In the genomic region with DNA sequence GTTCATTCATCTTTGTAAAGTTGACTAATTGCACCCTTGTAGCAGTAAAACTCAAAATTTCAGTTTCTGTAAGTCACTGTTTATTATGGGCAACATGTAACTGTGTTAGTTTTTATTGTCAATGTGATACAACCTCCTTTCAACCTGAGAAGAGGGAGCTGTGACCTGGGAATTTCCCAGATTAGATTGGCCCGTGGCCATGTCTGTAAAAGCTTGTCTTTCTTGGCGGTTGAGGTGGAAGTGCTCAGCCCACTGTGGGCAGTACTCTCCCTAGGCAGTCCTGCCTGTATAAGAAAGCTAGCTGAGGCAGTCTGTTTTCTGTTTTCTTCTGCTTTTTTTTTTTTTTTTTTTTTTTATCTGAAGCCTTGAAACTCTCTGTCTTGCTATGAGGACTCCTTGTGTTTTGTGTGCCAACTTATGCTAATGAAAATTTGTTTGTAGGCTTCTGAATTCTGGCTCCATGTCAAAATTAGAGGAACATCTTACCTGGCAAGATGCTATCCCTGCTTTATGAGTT, we compare ENCODE assay signal across 8 mouse cellular contexts. TPM values are rescaled to one million over a fixed set of nuclear protein-coding genes. Genes with fewer than 3 reads are reported as not detected.
DNase-seq lines count a peak whose midpoint lies in the region; ATAC-seq and TF ChIP-seq lines count a peak whose summit lies in the region.

No protein-coding gene starts in this region.

- peaks cover 25% of the 10 kb centered on the region for H3K4me1 ChIP-seq in heart, embryonic 13.5 days
- peaks cover 30% of the 10 kb centered on the region for H3K4me1 ChIP-seq in hindbrain, embryonic 15.5 days (replicated peaks)
- peaks cover 2% of the 10 kb centered on the region; the same call in 1 of the 2 replicates for H3K4me1 ChIP-seq in midbrain, postnatal 0 days (ENCODE audit: insufficient read depth, low read length)

- no peak for ATAC-seq in heart, embryonic 13.5 days (ENCODE audit: extremely low read depth, insufficient number of reproducible peaks, low FRiP score, low TSS enrichment)
- ATAC-seq in hindbrain, embryonic 15.5 days (ENCODE audit: low FRiP score, low read depth), result no peak
- ATAC-seq in midbrain, postnatal 0 days (ENCODE audit: low FRiP score), result no peak

- H3K36me3 ChIP-seq in heart, embryonic 13.5 days, result peaks cover 17% of the 10 kb centered on the region
- H3K36me3 ChIP-seq in hindbrain, embryonic 15.5 days, result no peaks in the 10 kb centered on the region
- H3K36me3 ChIP-seq in midbrain, postnatal 0 days (ENCODE audit: insufficient read depth, low read length), result no peaks in the 10 kb centered on the region

- H3K9ac ChIP-seq in heart, embryonic 13.5 days, result peak overlapping the region; percentile 95; the same call in 1 of the 2 replicates
- no peak overlapping the region for H3K9ac ChIP-seq in hindbrain, embryonic 15.5 days
- no peak overlapping the region for H3K9ac ChIP-seq in midbrain, postnatal 0 days (replicated peaks; ENCODE audit: low read length, poor library complexity, severe bottlenecking)

- 52% methylated on average over 2 of the region's 2 CpGs for WGBS in heart, embryonic 13.5 days
- 67% methylated on average over 2 of the region's 2 CpGs for WGBS in hindbrain, embryonic 15.5 days
- 79% methylated on average over 2 of the region's 2 CpGs for WGBS in midbrain, postnatal 0 days

- H3K4me3 ChIP-seq in heart, embryonic 13.5 days, result peak overlapping the region; percentile 80
- H3K4me3 ChIP-seq in hindbrain, embryonic 15.5 days, result peak overlapping the region; percentile 71
- peak overlapping the region; percentile 86 for H3K4me3 ChIP-seq in midbrain, postnatal 0 days (ENCODE audit: low read depth, low read length)

- no peaks in the 10 kb centered on the region for H3K27me3 ChIP-seq in heart, embryonic 13.5 days (replicated peaks)
- no peaks in the 10 kb centered on the region for H3K27me3 ChIP-seq in hindbrain, embryonic 15.5 days
- H3K27me3 ChIP-seq in midbrain, postnatal 0 days (ENCODE audit: insufficient read depth, low read length), result no peaks in the 10 kb centered on the region

- H3K9me3 ChIP-seq in heart, embryonic 13.5 days, result no peaks in the 10 kb centered on the region
- H3K9me3 ChIP-seq in hindbrain, embryonic 15.5 days, result no peaks in the 10 kb centered on the region
- H3K9me3 ChIP-seq in midbrain, postnatal 0 days (ENCODE audit: low read length), result no peaks in the 10 kb centered on the region

- DNase-seq in heart, postnatal 4 days, result no peak
- peak; percentile 37 for DNase-seq in cerebellum, adult 9-11 months
- DNase-seq in midbrain, postnatal 0 days (ENCODE audit: low spot score), result no peak
- no peak for DNase-seq in yolk sac, embryonic 10.5 days (ENCODE audit: low spot score)
- DNase-seq in frontal cortex, adult 2 months (ENCODE audit: extremely low spot score in 1 of 2, low spot score in 1 of 2), result no peak
- DNase-seq in spleen, postnatal 14 days (ENCODE audit: low spot score in 2 of 2), result no peak

- no peak for TF ChIP-seq CTCF in midbrain, postnatal 0 days (IDR thresholded peaks at IDR 0.05)

- no peak overlapping the region for H3K27ac ChIP-seq in heart, embryonic 13.5 days (replicated peaks)
- H3K27ac ChIP-seq in hindbrain, embryonic 15.5 days (replicated peaks), result no peak overlapping the region
- no peak overlapping the region for H3K27ac ChIP-seq in midbrain, postnatal 0 days (ENCODE audit: low read depth, low read length)

- H3K4me2 ChIP-seq in heart, embryonic 13.5 days, result peak overlapping the region; percentile 76
- peak overlapping the region; percentile 86 for H3K4me2 ChIP-seq in hindbrain, embryonic 15.5 days
- H3K4me2 ChIP-seq in midbrain, postnatal 0 days (ENCODE audit: low read depth, low read length, poor library complexity, severe bottlenecking), result peak overlapping the region; percentile 67

RNA-seq across cellular contexts. Expression of a gene that starts 2.1 kb away (rescaled TPM):
- 73.2 and 78.7 TPM in 2 replicates for polyA plus RNA-seq in heart, embryonic 13.5 days (2015; fragmentation: Nextera tagmentation; extraction: Ambion mirVana)
- 100 to 1,000 TPM; 340 to 344 TPM for total RNA-seq in heart, postnatal 4 days (2021)
- 101 and 107 TPM in 2 replicates for polyA plus RNA-seq in hindbrain, embryonic 15.5 days (2015; fragmentation: Nextera tagmentation; extraction: Ambion mirVana)
- 141 and 153 TPM in 2 replicates for total RNA-seq in midbrain, postnatal 0 days (2014; rRNA removed)
- 53.7 and 75.9 TPM in 2 replicates for polyA plus RNA-seq in midbrain, postnatal 0 days (2015; fragmentation: Nextera tagmentation; extraction: Ambion mirVana)
- polyA plus RNA-seq in frontal cortex, adult 2 months (2012; rRNA removed), result 68.3 and 68.8 TPM in 2 replicates
